Mouse (Mus musculus): ENCODE measurements around the gene Hint2. TPM values are rescaled to one million over a fixed set of nuclear protein-coding genes. Genes with fewer than 3 reads are reported as not detected.

The Hint2 gene
- polyA plus RNA-seq, 1 experiment from 2014 or later, result 84.7 TPM

DNA sequence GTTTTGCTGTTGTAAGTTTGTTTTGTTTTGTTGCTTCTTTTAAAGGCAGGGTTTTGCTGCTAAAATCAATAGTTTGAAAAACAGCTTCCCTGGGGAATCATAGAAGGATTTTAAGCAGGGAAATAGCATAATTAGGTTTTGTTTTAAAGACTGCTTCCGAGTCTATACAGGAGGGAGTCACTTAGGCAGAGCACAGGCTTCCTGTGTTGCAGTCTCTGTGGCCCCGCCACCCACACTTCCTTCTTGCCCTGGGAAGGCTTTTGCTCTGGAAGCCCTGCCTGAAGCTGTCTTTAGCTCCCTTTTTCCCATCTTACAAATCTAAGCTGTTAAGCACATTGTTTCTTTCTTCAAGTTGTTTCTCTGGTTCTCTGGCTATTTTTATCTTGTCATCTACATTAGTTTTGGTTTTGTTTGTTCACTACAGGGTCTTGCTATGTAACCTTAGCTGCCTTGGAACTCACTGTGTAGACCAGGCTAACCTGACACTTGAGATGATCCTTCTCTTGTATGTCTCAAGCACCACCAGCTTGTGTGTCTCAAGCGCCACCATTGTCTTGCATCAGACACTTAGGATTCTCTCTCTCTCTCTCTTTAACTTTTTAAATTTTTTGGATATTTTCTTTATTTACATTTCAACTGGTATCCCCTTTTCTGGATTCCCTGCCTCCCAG lies 43.1 kb downstream of the Hint2 start:
- Histone ChIP-seq H3K36me3 (replicated peaks; ENCODE audit: control insufficient read depth, insufficient read depth, low read depth, low read length) (no peaks in the 10 kb centered on the region), H3K4me3 (ENCODE audit: low read depth, low read length) (no peak overlapping the region), H3K27ac (replicated peaks; ENCODE audit: low read depth, low read length) (no peak overlapping the region), H3K9me3 (replicated peaks; ENCODE audit: control insufficient read depth, low read length) (no peaks in the 10 kb centered on the region), H3K9ac (replicated peaks; ENCODE audit: low read length) (no peak overlapping the region), H3K27me3 (ENCODE audit: control insufficient read depth, insufficient read depth, low read length) (no peaks in the 10 kb centered on the region), H3K4me1 (ENCODE audit: control insufficient read depth, insufficient read depth, low read length) (no peaks in the 10 kb centered on the region), H3K4me2 (ENCODE audit: low read depth, low read length) (no peak overlapping the region)
- no peak for ATAC-seq (replicated peaks; ENCODE audit: insufficient number of reproducible peaks, low FRiP score, low TSS enrichment, low read depth)
- no peak for DNase-seq (ENCODE audit: low spot score)
- 65% methylated on average over 3 of the region's 3 CpGs for WGBS

DNA sequence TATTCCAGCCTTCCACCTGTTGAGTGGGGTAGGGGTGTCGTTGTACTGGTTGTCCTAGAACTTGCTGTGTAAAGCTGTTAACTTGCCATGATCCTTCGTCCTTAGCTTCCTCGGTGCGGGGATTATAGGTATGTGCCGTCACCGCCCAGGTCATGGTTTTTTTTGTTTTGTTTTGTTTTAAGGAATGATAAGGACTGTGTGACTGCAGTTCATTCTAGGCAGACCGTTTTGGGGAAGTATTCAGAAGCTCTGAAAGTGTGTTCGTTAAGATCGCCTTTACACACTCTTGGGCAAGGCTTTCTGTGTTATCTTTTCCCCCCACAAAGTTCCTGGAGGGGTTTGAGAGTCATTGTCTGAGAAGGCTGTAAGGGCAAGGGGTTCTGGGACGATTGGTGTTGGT lies 43.7 kb downstream of the Hint2 start:
- ATAC-seq (replicated peaks; ENCODE audit: insufficient number of reproducible peaks, low FRiP score, low TSS enrichment, low read depth), result no peak
- Histone ChIP-seq H3K4me3 (ENCODE audit: low read depth, low read length) (no peak overlapping the region), H3K4me1 (ENCODE audit: control insufficient read depth, insufficient read depth, low read length) (no peaks in the 10 kb centered on the region), H3K9ac (replicated peaks; ENCODE audit: low read length) (no peak overlapping the region), H3K27me3 (ENCODE audit: control insufficient read depth, insufficient read depth, low read length) (no peaks in the 10 kb centered on the region), H3K4me2 (ENCODE audit: low read depth, low read length) (no peak overlapping the region), H3K36me3 (replicated peaks; ENCODE audit: control insufficient read depth, insufficient read depth, low read depth, low read length) (no peaks in the 10 kb centered on the region), H3K9me3 (replicated peaks; ENCODE audit: control insufficient read depth, low read length) (no peaks in the 10 kb centered on the region), H3K27ac (replicated peaks; ENCODE audit: low read depth, low read length) (no peak overlapping the region)
- WGBS, result 72% methylated on average over 10 of the region's 10 CpGs
- no peak for DNase-seq (ENCODE audit: low spot score)

DNA sequence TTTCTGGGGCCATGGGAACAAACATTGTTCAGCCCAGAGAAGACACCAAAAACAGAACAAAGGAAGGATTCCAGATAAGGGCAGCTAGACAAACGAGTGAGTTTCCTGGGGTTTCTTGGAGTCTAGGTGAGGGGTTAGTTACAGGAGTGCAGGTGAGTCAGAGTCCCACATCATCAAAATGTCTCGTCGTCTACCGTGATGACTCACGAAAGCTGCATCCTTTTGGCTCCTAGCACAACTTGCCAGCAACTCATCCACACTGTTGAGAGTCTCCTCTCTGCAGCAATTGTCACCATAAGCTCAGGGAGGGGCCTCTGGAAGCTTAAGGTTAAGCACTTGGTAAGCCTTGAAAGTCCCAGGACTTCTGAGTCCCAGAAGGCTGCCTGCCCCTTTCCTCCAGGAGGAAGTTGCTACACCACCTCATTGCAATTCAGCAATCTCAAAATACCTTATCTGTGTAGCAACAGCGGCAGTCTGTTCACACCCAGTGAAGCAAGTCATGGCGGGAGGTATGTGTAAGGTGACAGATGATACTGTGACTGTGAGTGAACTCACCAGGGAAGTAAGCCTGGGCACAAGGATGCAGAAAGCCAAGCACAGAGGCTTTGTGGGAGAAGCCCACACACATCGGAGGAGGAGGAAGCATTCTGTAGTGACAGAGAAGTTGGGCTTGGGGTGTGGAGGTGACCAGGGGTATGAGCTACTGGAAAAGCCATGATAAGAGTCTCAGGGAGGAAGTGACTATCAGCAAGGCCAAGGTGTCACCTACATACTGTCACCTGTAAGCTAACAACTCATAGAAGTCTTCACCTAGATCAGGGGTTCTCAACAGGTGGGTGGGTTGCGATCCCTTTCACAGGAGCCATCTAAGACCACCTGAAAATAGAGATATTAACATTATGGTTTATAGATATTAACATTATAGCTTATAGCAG lies 51.2 kb downstream of the Hint2 start:
- no peak overlapping the region for H3K27ac ChIP-seq (replicated peaks; ENCODE audit: low read depth, low read length)
- H3K4me2 ChIP-seq (ENCODE audit: low read depth, low read length), result no peak overlapping the region
- DNase-seq (ENCODE audit: low spot score) (no peak), ATAC-seq (replicated peaks; ENCODE audit: insufficient number of reproducible peaks, low FRiP score, low TSS enrichment, low read depth) (no peak)
- no peaks in the 10 kb centered on the region for H3K4me1 ChIP-seq (ENCODE audit: control insufficient read depth, insufficient read depth, low read length)
- no peak overlapping the region for H3K9ac ChIP-seq (replicated peaks; ENCODE audit: low read length)
- no peaks in the 10 kb centered on the region for H3K36me3 ChIP-seq (replicated peaks; ENCODE audit: control insufficient read depth, insufficient read depth, low read depth, low read length)
- no peaks in the 10 kb centered on the region for H3K27me3 ChIP-seq (ENCODE audit: control insufficient read depth, insufficient read depth, low read length)
- H3K9me3 ChIP-seq (replicated peaks; ENCODE audit: control insufficient read depth, low read length), result no peaks in the 10 kb centered on the region
- WGBS, result 80% methylated on average over 9 of the region's 9 CpGs
- no peak overlapping the region for H3K4me3 ChIP-seq (ENCODE audit: low read depth, low read length)

Small RNA genes lying within 50 kb of the gene (microRNA-seq; reads per million reads assigned to microRNA genes)
- gene Gm25262 (ENCODE audit: borderline number of aligned reads), result not detected

Other genes with a start within 250 kb of the Hint2 start
- gene Fam166b, start 227.3 kb downstream of the Hint2 start, polyA plus RNA-seq (2014; fragmentation: Nextera tagmentation; extraction: Ambion mirVana), result 0.17 TPM in 1 of 2 replicates, not detected in the other
- 8.2 TPM in 2 replicates for gene Tesk1, start 214.5 kb downstream of the Hint2 start, polyA plus RNA-seq (2014; fragmentation: Nextera tagmentation; extraction: Ambion mirVana)
- gene Cd72, start 201.8 kb downstream of the Hint2 start, polyA plus RNA-seq (2014; fragmentation: Nextera tagmentation; extraction: Ambion mirVana), result 2.4 and 2.7 TPM in 2 replicates
- gene Sit1, start 172.7 kb downstream of the Hint2 start, polyA plus RNA-seq (2014; fragmentation: Nextera tagmentation; extraction: Ambion mirVana), result not detected in 2 replicates
- 54.6 and 61.1 TPM in 2 replicates for gene Ccdc107, start 163.6 kb downstream of the Hint2 start, polyA plus RNA-seq (2014; fragmentation: Nextera tagmentation; extraction: Ambion mirVana)
- gene Arhgef39, start 156.8 kb downstream of the Hint2 start, polyA plus RNA-seq (2014; fragmentation: Nextera tagmentation; extraction: Ambion mirVana), result 41.0 and 43.7 TPM in 2 replicates
- 0.41 and 0.52 TPM in 2 replicates for gene Car9, start 149.5 kb downstream of the Hint2 start, polyA plus RNA-seq (2014; fragmentation: Nextera tagmentation; extraction: Ambion mirVana)
- 97.9 and 99.1 TPM in 2 replicates for gene Tpm2, start 132.7 kb downstream of the Hint2 start, polyA plus RNA-seq (2014; fragmentation: Nextera tagmentation; extraction: Ambion mirVana)
- gene Creb3, start 94.1 kb downstream of the Hint2 start, polyA plus RNA-seq (2014; fragmentation: Nextera tagmentation; extraction: Ambion mirVana), result 41.0 and 41.7 TPM in 2 replicates
- 40.6 and 42.1 TPM in 2 replicates for gene Tln1, start 93.8 kb downstream of the Hint2 start, polyA plus RNA-seq (2014; fragmentation: Nextera tagmentation; extraction: Ambion mirVana)
- gene Rgp1, start 77.8 kb downstream of the Hint2 start, polyA plus RNA-seq (2014; fragmentation: Nextera tagmentation; extraction: Ambion mirVana), result 21.1 and 30.4 TPM in 2 replicates
- gene Gba2, start 77.6 kb downstream of the Hint2 start, polyA plus RNA-seq (2014; fragmentation: Nextera tagmentation; extraction: Ambion mirVana), result 21.0 and 21.1 TPM in 2 replicates
- gene Msmp, start 72.0 kb downstream of the Hint2 start, polyA plus RNA-seq (2014; fragmentation: Nextera tagmentation; extraction: Ambion mirVana), result not detected in 2 replicates
- 16.6 and 18.2 TPM in 2 replicates for gene Npr2, start 24.5 kb downstream of the Hint2 start, polyA plus RNA-seq (2014; fragmentation: Nextera tagmentation; extraction: Ambion mirVana)
- 1.1 and 1.8 TPM in 2 replicates for gene Spag8, start 2.9 kb downstream of the Hint2 start, polyA plus RNA-seq (2014; fragmentation: Nextera tagmentation; extraction: Ambion mirVana)
- gene Tmem8b, start 12.5 kb upstream of the Hint2 start, polyA plus RNA-seq (2014; fragmentation: Nextera tagmentation; extraction: Ambion mirVana), result 2.1 and 3.2 TPM in 2 replicates
- gene Fam221b, start 12.7 kb upstream of the Hint2 start, polyA plus RNA-seq (2014; fragmentation: Nextera tagmentation; extraction: Ambion mirVana), result 2.8 and 3.0 TPM in 2 replicates
- gene Olfr70, start 44.3 kb upstream of the Hint2 start, polyA plus RNA-seq (2014; fragmentation: Nextera tagmentation; extraction: Ambion mirVana), result not detected in 2 replicates
- gene Olfr71, start 53.8 kb upstream of the Hint2 start, polyA plus RNA-seq (2014; fragmentation: Nextera tagmentation; extraction: Ambion mirVana), result not detected in 2 replicates
- gene Hrct1, start 70.7 kb upstream of the Hint2 start, polyA plus RNA-seq (2014; fragmentation: Nextera tagmentation; extraction: Ambion mirVana), result 0.18 and 0.20 TPM in 2 replicates
- gene Spaar, start 73.6 kb upstream of the Hint2 start, polyA plus RNA-seq (2014; fragmentation: Nextera tagmentation; extraction: Ambion mirVana), result 0.04 and 0.08 TPM in 2 replicates
- not detected in 2 replicates for gene Olfr159, start 114.5 kb upstream of the Hint2 start, polyA plus RNA-seq (2014; fragmentation: Nextera tagmentation; extraction: Ambion mirVana)
- gene Olfr156, start 167.4 kb upstream of the Hint2 start, polyA plus RNA-seq (2014; fragmentation: Nextera tagmentation; extraction: Ambion mirVana), result 0.26 TPM in 1 of 2 replicates, not detected in the other
- not detected in 2 replicates for gene Olfr157, start 183.7 kb upstream of the Hint2 start, polyA plus RNA-seq (2014; fragmentation: Nextera tagmentation; extraction: Ambion mirVana)
- not detected in 2 replicates for gene Olfr155, start 195.1 kb upstream of the Hint2 start, polyA plus RNA-seq (2014; fragmentation: Nextera tagmentation; extraction: Ambion mirVana)
- 21.7 and 24.3 TPM in 2 replicates for gene Reck, start 219.1 kb upstream of the Hint2 start, polyA plus RNA-seq (2014; fragmentation: Nextera tagmentation; extraction: Ambion mirVana)

Measured in embryonic facial prominence, embryonic 11.5 days (tissue).